Mouse (Mus musculus) cerebellum, adult 2 months (tissue): ENCODE measurements around the gene Whrn.

ENCODE experiments used
- CTCF ChIP-seq: fragments of 200-500 bp; IDR thresholded peaks from 2 replicates; pipeline ENCODE4 v1.5.1; 2011; ENCODE audit warnings: low read depth, mild to moderate bottlenecking, control low read depth, low read length, moderate library complexity, borderline replicate concordance; ENCODE audit not compliant: insufficient read depth
- POLR2A ChIP-seq: fragments of 200-500 bp; IDR thresholded peaks from 2 replicates; pipeline ENCODE4 v1.6.1; 2011; ENCODE audit warnings: low read length, control low read depth, borderline replicate concordance; ENCODE audit not compliant: insufficient read depth

DNA sequence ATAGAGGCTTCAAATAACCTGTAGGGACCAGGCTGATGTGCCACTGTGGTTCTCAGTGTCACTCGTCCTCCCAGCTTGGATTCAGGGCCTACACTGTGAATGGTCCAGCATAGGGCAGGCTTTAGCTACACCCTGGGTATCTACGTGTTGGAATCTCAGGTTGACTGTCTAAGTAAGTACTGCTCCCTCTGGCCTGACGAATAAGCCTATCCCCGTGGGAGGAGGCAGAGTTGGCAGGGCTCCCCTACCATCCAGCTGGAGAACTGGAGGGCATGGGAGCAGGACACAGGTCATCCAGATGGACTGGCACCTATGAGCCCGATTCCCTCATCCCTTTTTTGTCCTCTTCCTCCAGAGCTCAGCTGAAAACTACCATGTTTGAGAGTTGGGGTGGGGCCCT lies 57.8 kb downstream of the Whrn start:
- TF ChIP-seq CTCF: no peak
- no peak for TF ChIP-seq POLR2A
